Mouse (Mus musculus) C2C12 (cell line): Measurements from ENCODE around the gene Sel1l.

Experiments used
- CEBPB ChIP-seq: IDR thresholded peaks from one replicate; pipeline ENCODE4 v1.6.1; 2011; ENCODE audit warnings: low read depth, mild to moderate bottlenecking, control low read depth, moderate library complexity
- CTCF ChIP-seq: IDR thresholded peaks from one replicate; pipeline ENCODE4 v1.5.1; 2011; ENCODE audit not compliant: control insufficient read depth, insufficient read depth, insufficient read length

DNA sequence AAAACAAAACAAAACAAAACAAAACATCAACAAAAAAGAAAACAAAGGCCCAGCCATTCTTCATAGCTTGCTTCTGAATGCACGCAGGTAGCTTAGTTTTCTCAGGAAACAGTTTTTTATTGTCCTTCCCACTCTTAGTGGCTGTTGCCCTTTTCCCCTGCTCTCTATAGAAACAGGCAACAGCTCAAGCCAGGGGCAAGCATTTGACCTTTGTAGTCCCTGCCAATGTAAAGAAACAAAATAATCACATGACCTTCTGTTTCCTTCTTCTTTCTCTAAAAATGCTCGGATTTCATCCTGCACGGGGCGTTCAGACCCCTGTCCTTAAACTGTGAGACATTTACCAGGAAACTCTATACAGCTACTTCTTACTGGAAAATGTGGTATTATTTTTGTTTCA, 4.4 kb downstream of the Sel1l start:
- no peak for TF ChIP-seq CTCF
- no peak for TF ChIP-seq CEBPB
